Mouse (Mus musculus): ENCODE measurements around the gene Ccdc105. TPM values are rescaled to one million over a fixed set of nuclear protein-coding genes. Genes with fewer than 3 reads are reported as not detected.

The Ccdc105 gene
- total and polyA plus RNA-seq, 2 experiments: not detected

GRCm38 (mm10) chr10:78727035-78727434, 25.8 kb downstream of the Ccdc105 start:
- TF ChIP-seq CTCF (IDR thresholded peaks at IDR 0.05; ENCODE audit: low read depth, low read length) (no peak), POLR2A (IDR thresholded peaks at IDR 0.05; ENCODE audit: extremely low read depth, insufficient read depth, low read length) (no peak)
- WGBS: 73% methylated on average over 3 of the region's 3 CpGs
- DNase-seq (ENCODE audit: extremely low read depth, low read depth, low spot score): no peak
- Histone ChIP-seq H3K27ac (replicated peaks; ENCODE audit: insufficient read depth, low read depth, low read length) (no peak overlapping the region), H3K9ac (ENCODE audit: low read depth, low read length) (no peak overlapping the region), H3K4me1 (ENCODE audit: control insufficient read depth, insufficient read depth, low read length) (no peaks in the 10 kb centered on the region), H3K79me2 (ENCODE audit: control insufficient read depth, insufficient read depth, low read length) (no peaks in the 10 kb centered on the region), H3K27me3 (ENCODE audit: control insufficient read depth, insufficient read depth, low read length) (no peaks in the 10 kb centered on the region), H3K36me3 (ENCODE audit: control insufficient read depth, insufficient read depth, low read length) (no peaks in the 10 kb centered on the region), H3K4me3 (ENCODE audit: insufficient read depth, low read depth, low read length) (no peak overlapping the region)

- Histone ChIP-seq H3K9ac (ENCODE audit: low read depth, low read length) (no peak overlapping the region), H3K27me3 (ENCODE audit: control insufficient read depth, insufficient read depth, low read length) (no peaks in the 10 kb centered on the region), H3K27ac (replicated peaks; ENCODE audit: insufficient read depth, low read depth, low read length) (no peak overlapping the region), H3K4me1 (ENCODE audit: control insufficient read depth, insufficient read depth, low read length) (no peaks in the 10 kb centered on the region; the same call in 1 of the 2 replicates), H3K79me2 (ENCODE audit: control insufficient read depth, insufficient read depth, low read length) (no peaks in the 10 kb centered on the region), H3K4me3 (ENCODE audit: insufficient read depth, low read depth, low read length) (no peak overlapping the region), H3K36me3 (ENCODE audit: control insufficient read depth, insufficient read depth, low read length) (no peaks in the 10 kb centered on the region)
- TF ChIP-seq CTCF (IDR thresholded peaks at IDR 0.05; ENCODE audit: low read depth, low read length): no peak
- no peak for TF ChIP-seq POLR2A (IDR thresholded peaks at IDR 0.05; ENCODE audit: extremely low read depth, insufficient read depth, low read length)
- no peak for DNase-seq (ENCODE audit: extremely low read depth, low read depth, low spot score)
- 71% methylated on average over 2 of the region's 2 CpGs for WGBS
These were observed 29.4 kb downstream of the Ccdc105 start for GRCm38 (mm10) chr10:78723416-78723815.

- no peak for TF ChIP-seq CTCF (IDR thresholded peaks at IDR 0.05; ENCODE audit: low read depth, low read length)
- TF ChIP-seq POLR2A (IDR thresholded peaks at IDR 0.05; ENCODE audit: extremely low read depth, insufficient read depth, low read length): no peak
- H3K4me3 ChIP-seq (ENCODE audit: insufficient read depth, low read depth, low read length): no peak overlapping the region
- no peaks in the 10 kb centered on the region for H3K27me3 ChIP-seq (ENCODE audit: control insufficient read depth, insufficient read depth, low read length)
- H3K27ac ChIP-seq (replicated peaks; ENCODE audit: insufficient read depth, low read depth, low read length): no peak overlapping the region
- H3K9ac ChIP-seq (ENCODE audit: low read depth, low read length): no peak overlapping the region
- no peaks in the 10 kb centered on the region for H3K79me2 ChIP-seq (ENCODE audit: control insufficient read depth, insufficient read depth, low read length)
- 80% methylated on average over 2 of the region's 2 CpGs for WGBS
- H3K4me1 ChIP-seq (ENCODE audit: control insufficient read depth, insufficient read depth, low read length): no peaks in the 10 kb centered on the region; the same call in 1 of the 2 replicates
- no peak for DNase-seq (ENCODE audit: extremely low read depth, low read depth, low spot score)
- H3K36me3 ChIP-seq (ENCODE audit: control insufficient read depth, insufficient read depth, low read length): no peaks in the 10 kb centered on the region
These were observed 30.2 kb downstream of the Ccdc105 start for GRCm38 (mm10) chr10:78722654-78723053.

GRCm38 (mm10) chr10:78722036-78722435, 30.8 kb downstream of the Ccdc105 start:
- peak; percentile 21 for DNase-seq (ENCODE audit: extremely low read depth, low read depth, low spot score)
- Histone ChIP-seq H3K36me3 (ENCODE audit: control insufficient read depth, insufficient read depth, low read length) (no peaks in the 10 kb centered on the region), H3K4me3 (ENCODE audit: insufficient read depth, low read depth, low read length) (no peak overlapping the region), H3K79me2 (ENCODE audit: control insufficient read depth, insufficient read depth, low read length) (no peaks in the 10 kb centered on the region), H3K4me1 (ENCODE audit: control insufficient read depth, insufficient read depth, low read length) (no peaks in the 10 kb centered on the region; the same call in 1 of the 2 replicates), H3K27ac (replicated peaks; ENCODE audit: insufficient read depth, low read depth, low read length) (no peak overlapping the region), H3K9ac (ENCODE audit: low read depth, low read length) (no peak overlapping the region), H3K27me3 (ENCODE audit: control insufficient read depth, insufficient read depth, low read length) (no peaks in the 10 kb centered on the region)
- no peak for TF ChIP-seq POLR2A (IDR thresholded peaks at IDR 0.05; ENCODE audit: extremely low read depth, insufficient read depth, low read length)
- TF ChIP-seq CTCF (IDR thresholded peaks at IDR 0.05; ENCODE audit: low read depth, low read length): no peak
- 33% methylated on average over 5 of the region's 5 CpGs for WGBS

- Histone ChIP-seq H3K4me1 (ENCODE audit: control insufficient read depth, insufficient read depth, low read length) (no peaks in the 10 kb centered on the region; the same call in 1 of the 2 replicates), H3K27ac (replicated peaks; ENCODE audit: insufficient read depth, low read depth, low read length) (no peak within 1 kb of the TSS), H3K9ac (ENCODE audit: low read depth, low read length) (no peak within 1 kb of the TSS), H3K79me2 (ENCODE audit: control insufficient read depth, insufficient read depth, low read length) (no peaks in the 10 kb centered on the region), H3K27me3 (ENCODE audit: control insufficient read depth, insufficient read depth, low read length) (no peaks in the 10 kb centered on the region), H3K36me3 (ENCODE audit: control insufficient read depth, insufficient read depth, low read length) (no peaks in the 10 kb centered on the region), H3K4me3 (ENCODE audit: insufficient read depth, low read depth, low read length) (no peak within 1 kb of the TSS)
- no peak for TF ChIP-seq CTCF (IDR thresholded peaks at IDR 0.05; ENCODE audit: low read depth, low read length)
- TF ChIP-seq POLR2A (IDR thresholded peaks at IDR 0.05; ENCODE audit: extremely low read depth, insufficient read depth, low read length): no peak
- DNase-seq (ENCODE audit: extremely low read depth, low read depth, low spot score): no peak
- 67% methylated on average over 11 of the region's 11 CpGs for WGBS
These were observed 34.8 kb downstream of the Ccdc105 start, which contains the start of gene Casp14 for GRCm38 (mm10) chr10:78718056-78718455. Gene Casp14 (minus strand): TSS chr10:78718294.

GRCm38 (mm10) chr10:78716231-78716630, 36.6 kb downstream of the Ccdc105 start:
- no peak for DNase-seq (ENCODE audit: extremely low read depth, low read depth, low spot score)
- Histone ChIP-seq H3K27me3 (ENCODE audit: control insufficient read depth, insufficient read depth, low read length) (no peaks in the 10 kb centered on the region), H3K36me3 (ENCODE audit: control insufficient read depth, insufficient read depth, low read length) (no peaks in the 10 kb centered on the region), H3K9ac (ENCODE audit: low read depth, low read length) (no peak overlapping the region), H3K4me1 (ENCODE audit: control insufficient read depth, insufficient read depth, low read length) (no peaks in the 10 kb centered on the region; the same call in 1 of the 2 replicates), H3K79me2 (ENCODE audit: control insufficient read depth, insufficient read depth, low read length) (no peaks in the 10 kb centered on the region), H3K27ac (replicated peaks; ENCODE audit: insufficient read depth, low read depth, low read length) (no peak overlapping the region), H3K4me3 (ENCODE audit: insufficient read depth, low read depth, low read length) (no peak overlapping the region)
- TF ChIP-seq POLR2A (IDR thresholded peaks at IDR 0.05; ENCODE audit: extremely low read depth, insufficient read depth, low read length) (no peak), CTCF (IDR thresholded peaks at IDR 0.05; ENCODE audit: low read depth, low read length) (no peak)
